Mouse (Mus musculus) midbrain, postnatal 0 days (tissue): ENCODE measurements around the gene Mars2. TPM values are rescaled to one million over a fixed set of nuclear protein-coding genes. Genes with fewer than 3 reads are reported as not detected.

ENCODE experiments used
- ATAC-seq: fragments of 200-750 bp; cut with Nextera tagmentation; 2 replicates; pipeline ENCODE4 v1.8.0; 2017; ENCODE audit warnings: moderate number of reproducible peaks, mild to moderate bottlenecking, moderate TSS enrichment, moderate library complexity; ENCODE audit not compliant: low FRiP score
- DNase-seq: peaks from one replicate; pipeline ENCODE4 v3.0.0-alpha.2; 2015; ENCODE audit warnings: low spot score
- H3K27ac ChIP-seq: fragments of 300-500 bp; sonication (generic); 2 replicates; pipeline ENCODE4 v1.5.1; 2014; ENCODE audit warnings: low read depth, mild to moderate bottlenecking, low read length, mixed read lengths
- H3K27me3 ChIP-seq: fragments of 300-500 bp; sonication (generic); 2 replicates; pipeline ENCODE4 v1.6.1; 2014; ENCODE audit warnings: low read length, control low read depth, mixed read lengths; ENCODE audit not compliant: insufficient read depth
- H3K36me3 ChIP-seq: fragments of 300-500 bp; sonication (generic); 2 replicates; pipeline ENCODE4 v1.6.1; 2014; ENCODE audit warnings: low read length, control low read depth, mixed read lengths; ENCODE audit not compliant: insufficient read depth
- H3K4me1 ChIP-seq: fragments of 300-500 bp; sonication (generic); 2 replicates; pipeline ENCODE4 v1.6.1; 2014; ENCODE audit warnings: mild to moderate bottlenecking, control low read depth, antibody characterized with exemption, low read length, mixed read lengths; ENCODE audit not compliant: insufficient read depth
- H3K4me2 ChIP-seq: fragments of 300-500 bp; sonication (generic); 2 replicates; pipeline ENCODE4 v1.6.1; 2014; ENCODE audit warnings: low read depth, mild to moderate bottlenecking, low read length, mixed read lengths; ENCODE audit not compliant: poor library complexity, severe bottlenecking
- H3K4me3 ChIP-seq: fragments of 300-500 bp; sonication (generic); 2 replicates; pipeline ENCODE4 v1.5.1; 2014; ENCODE audit warnings: low read depth, mild to moderate bottlenecking, low read length, moderate library complexity
- H3K9ac ChIP-seq: fragments of 300-500 bp; sonication (generic); replicated peaks from 2 replicates; pipeline ENCODE4 v1.6.1; 2014; ENCODE audit warnings: mild to moderate bottlenecking, low read length, moderate library complexity, mixed read lengths; ENCODE audit not compliant: poor library complexity, severe bottlenecking
- H3K9me3 ChIP-seq: fragments of 300-500 bp; sonication (generic); 2 replicates; pipeline ENCODE4 v1.6.1; 2016; ENCODE audit warnings: low read length, control low read depth
- CTCF ChIP-seq: IDR thresholded peaks from 2 replicates; pipeline ENCODE4 v1.5.1; 2016; ENCODE audit warnings: antibody characterized with exemption, mild to moderate bottlenecking
- WGBS: fragments of 180-500 bp; shearing (Covaris S2); extraction: QIAGEN DNeasy Blood & Tissue Kit; methylation state at CpG from one replicate; pipeline ENCODE4 v1.1.7; 2014; 5-methylcytosine and 5-hydroxymethylcytosine counted together
- polyA plus RNA-seq: library from polyadenylated mRNA; unstranded; fragments of >200 nt; fragmentation: Nextera tagmentation; extraction: Ambion mirVana; gene quantifications from 2 replicates; pipeline ENCODE4 v1.2.1, GENCODE M21; 2015
- total RNA-seq: library from RNA; depleted of rRNA; stranded (reverse); fragments of >200 nt; gene quantifications from 2 replicates; pipeline ENCODE4 v1.2.3, GENCODE M21; 2014; rRNA removed

Mars2 gene
- total and polyA plus RNA-seq, 2 experiments from 2014 or later, result 2.5 to 11.6 TPM

- no peak for DNase-seq
Observed at GRCm38 (mm10) chr1:55279081-55279480, 42.1 kb downstream of the Mars2 start.

More at GRCm38 (mm10) chr1:55279081-55279480, 42.1 kb downstream of the Mars2 start:
- no peak overlapping the region for H3K27ac ChIP-seq
- TF ChIP-seq CTCF, result no peak
- H3K4me2 ChIP-seq, result no peak overlapping the region
- no peak overlapping the region for H3K9ac ChIP-seq
- WGBS, result 71% methylated on average over 9 of the region's 9 CpGs
- H3K9me3 ChIP-seq, result no peaks in the 10 kb centered on the region
- no peaks in the 10 kb centered on the region for H3K27me3 ChIP-seq
- H3K36me3 ChIP-seq, result no peaks in the 10 kb centered on the region
- H3K4me3 ChIP-seq, result no peak overlapping the region
- H3K4me1 ChIP-seq, result no peaks in the 10 kb centered on the region
- no peak for ATAC-seq

Other genes starting within 250 kb of the Mars2 start
- 171 and 262 TPM in 2 replicates for gene Sf3b1, start 209.7 kb upstream of the Mars2 start, total RNA-seq
- gene Sf3b1, start 209.7 kb upstream of the Mars2 start, polyA plus RNA-seq, result 250 and 282 TPM in 2 replicates
- 19.7 and 25.3 TPM in 2 replicates for gene Coq10b, start 184.4 kb upstream of the Mars2 start, total RNA-seq
- gene Coq10b, start 184.4 kb upstream of the Mars2 start, polyA plus RNA-seq, result 25.9 and 26.5 TPM in 2 replicates
- gene Hspe1, start 149.0 kb upstream of the Mars2 start, total RNA-seq, result 85.5 and 103 TPM in 2 replicates
- 249 and 263 TPM in 2 replicates for gene Hspe1, start 149.0 kb upstream of the Mars2 start, polyA plus RNA-seq
- gene Hspd1, start 148.9 kb upstream of the Mars2 start, total RNA-seq, result 92.5 and 105 TPM in 2 replicates
- 211 and 217 TPM in 2 replicates for gene Hspd1, start 148.9 kb upstream of the Mars2 start, polyA plus RNA-seq
- 80.9 and 83.8 TPM in 2 replicates for gene Mob4, start 105.9 kb upstream of the Mars2 start, total RNA-seq
- gene Mob4, start 105.9 kb upstream of the Mars2 start, polyA plus RNA-seq, result 126 and 143 TPM in 2 replicates
- 10.4 and 10.9 TPM in 2 replicates for gene Rftn2, start 10.4 kb upstream of the Mars2 start, total RNA-seq
- gene Rftn2, start 10.4 kb upstream of the Mars2 start, polyA plus RNA-seq, result 11.4 and 12.0 TPM in 2 replicates
- gene Boll, start 126.3 kb downstream of the Mars2 start, total RNA-seq, result 0.49 and 0.61 TPM in 2 replicates
- 0.48 TPM in 1 of 2 replicates, not detected in the other for gene Boll, start 126.3 kb downstream of the Mars2 start, polyA plus RNA-seq
- gene Plcl1, start 168.7 kb downstream of the Mars2 start, total RNA-seq, result 8.9 and 9.4 TPM in 2 replicates
- 2.7 and 3.9 TPM in 2 replicates for gene Plcl1, start 168.7 kb downstream of the Mars2 start, polyA plus RNA-seq